Mouse (Mus musculus) ES-E14 (cell line): ENCODE data around the gene Ybey. TPM values are rescaled to one million over a fixed set of nuclear protein-coding genes. Genes with fewer than 3 reads are reported as not detected.

Experiments
- DNase-seq: peaks from one replicate; pipeline ENCODE4 v3.0.0-alpha.2; 2013; ENCODE audit warnings: low read depth, low spot score
- H3K27ac ChIP-seq: 2 replicates; pipeline ENCODE4 v1.5.1; 2012; ENCODE audit warnings: low read depth, mild to moderate bottlenecking, low read length, moderate library complexity, mixed read lengths; ENCODE audit not compliant: poor library complexity, insufficient read depth, severe bottlenecking
- H3K36me3 ChIP-seq: 2 replicates; pipeline ENCODE4 v1.6.1; 2012; ENCODE audit warnings: mild to moderate bottlenecking, low read length, moderate library complexity, mixed read lengths; ENCODE audit not compliant: control insufficient read depth, poor library complexity, insufficient read depth, severe bottlenecking
- H3K4me1 ChIP-seq, 2 experiments: fragments of 150-350 bp in 1 of 2; sonication (generic) in 1 of 2; 2 replicates each; pipeline ENCODE4 v1.6.1; 2012; ENCODE audit warnings: low read length in 2 of 2, mild to moderate bottlenecking in 1 of 2, mixed read lengths in 1 of 2; ENCODE audit not compliant: control insufficient read depth in 2 of 2, insufficient read depth in 2 of 2, poor library complexity in 1 of 2
- H3K4me3 ChIP-seq, 2 experiments: fragments of 150-350 bp in 1 of 2; sonication (generic) in 1 of 2; 2 replicates each; pipeline ENCODE4 v1.5.1; 2012; ENCODE audit warnings: low read length in 2 of 2, low read depth in 1 of 2, mild to moderate bottlenecking in 1 of 2, mixed read lengths in 1 of 2; ENCODE audit not compliant: insufficient read depth in 1 of 2, poor library complexity in 1 of 2, severe bottlenecking in 1 of 2
- H3K9ac ChIP-seq: 2 replicates; pipeline ENCODE4 v1.6.1; 2012; ENCODE audit warnings: low read depth, mild to moderate bottlenecking, low read length, mixed read lengths; ENCODE audit not compliant: poor library complexity, insufficient read depth, severe bottlenecking
- H3K9me3 ChIP-seq: fragments of 150-350 bp; sonication (generic); 2 replicates; pipeline ENCODE4 v1.6.1; 2012; ENCODE audit warnings: low read depth, mild to moderate bottlenecking, low read length; ENCODE audit not compliant: control insufficient read depth, insufficient read depth
- CHD2 ChIP-seq: IDR thresholded peaks from 2 replicates; pipeline ENCODE4 v1.6.1; 2014; ENCODE audit warnings: mild to moderate bottlenecking, low read depth, low read length, inconsistent platforms
- HCFC1 ChIP-seq: IDR thresholded peaks from 2 replicates; pipeline ENCODE4 v1.6.1; 2012; ENCODE audit warnings: low read length, inconsistent platforms, borderline replicate concordance; ENCODE audit not compliant: insufficient read depth
- MAFK ChIP-seq: IDR thresholded peaks from 2 replicates; pipeline ENCODE4 v1.6.1; 2014; ENCODE audit warnings: mild to moderate bottlenecking, low read depth, low read length, inconsistent platforms; ENCODE audit not compliant: insufficient read depth
- ZC3H11A ChIP-seq: IDR thresholded peaks from 2 replicates; pipeline ENCODE4 v1.6.1; 2012; ENCODE audit warnings: low read depth, mild to moderate bottlenecking, inconsistent platforms, low read length, borderline replicate concordance
- ZNF384 ChIP-seq: IDR thresholded peaks from 2 replicates; pipeline ENCODE4 v1.6.1; 2012; ENCODE audit warnings: low read depth, low read length, inconsistent platforms
- in situ Hi-C, 2 experiments: fragments of 600-800 bp; cut with MboI; formaldehyde crosslinking; loops; one replicate each; pipeline ENCODE4 v1.15.1; 2025; ENCODE audit warnings: low sequenced_read_pairs in 2 of 2, inconsistent platforms in 1 of 2; ENCODE audit not compliant: unreplicated experiment in 2 of 2
- total RNA-seq: library from RNA; depleted of rRNA; stranded (reverse); fragments of 300-350 nt; gene quantifications from 2 replicates; pipeline ENCODE4 v1.2.3, GENCODE M21; 2012

The Ybey gene
- total RNA-seq, 1 experiment, result 4.6 TPM

- H3K4me1 ChIP-seq, result no peaks in the 10 kb centered on the region; a peak in 1 of 4 replicates
- TF ChIP-seq ZC3H11A, result no peak
- no peak for TF ChIP-seq CHD2
- TF ChIP-seq ZNF384, result no peak
- TF ChIP-seq HCFC1, result no peak
- no peak for TF ChIP-seq MAFK
- in situ Hi-C loops, result no loop called here
- H3K9ac ChIP-seq, result peak overlapping the region; percentile 53; the same call in 1 of the 2 replicates
- H3K9me3 ChIP-seq, result no peaks in the 10 kb centered on the region
- no peaks in the 10 kb centered on the region for H3K36me3 ChIP-seq
- H3K4me3 ChIP-seq, result peak overlapping the region; percentile 53 to 59
- H3K27ac ChIP-seq, result no peak overlapping the region
- DNase-seq, result no peak
These were observed 6.2 kb downstream of the Ybey start for GRCm38 (mm10) chr10:76462721-76463120.

GRCm38 (mm10) chr10:76462312-76462711 lies 6.6 kb downstream of the Ybey start:
- Histone ChIP-seq H3K27ac (no peak overlapping the region), H3K36me3 (no peaks in the 10 kb centered on the region), H3K9ac (no peak overlapping the region), H3K4me3 (peak overlapping the region in 1 of 2 experiments; percentile 53; a peak in 2 of 4 replicates), H3K9me3 (no peaks in the 10 kb centered on the region), H3K4me1 (no peaks in the 10 kb centered on the region)
- in situ Hi-C loops, result no loop called here
- TF ChIP-seq HCFC1, result no peak
- TF ChIP-seq ZC3H11A, result no peak
- no peak for TF ChIP-seq MAFK
- TF ChIP-seq CHD2, result no peak
- no peak for TF ChIP-seq ZNF384
- DNase-seq, result no peak

- H3K27ac ChIP-seq, result no peak overlapping the region
- TF ChIP-seq HCFC1 (no peak), ZNF384 (no peak), MAFK (no peak), ZC3H11A (no peak)
- H3K4me3 ChIP-seq, result no peak overlapping the region
- no peak overlapping the region for H3K9ac ChIP-seq
- H3K4me1 ChIP-seq, result no peaks in the 10 kb centered on the region
- DNase-seq, result no peak
- no peaks in the 10 kb centered on the region for H3K9me3 ChIP-seq
- H3K36me3 ChIP-seq, result no peaks in the 10 kb centered on the region
- in situ Hi-C loops, result no loop called here
These were observed 7.7 kb downstream of the Ybey start for GRCm38 (mm10) chr10:76461255-76461654.

- H3K36me3 ChIP-seq, result no peaks in the 10 kb centered on the region
- peak; percentile 38 for DNase-seq
- in situ Hi-C loops, result no loop called here
- H3K9ac ChIP-seq, result no peak overlapping the region
- H3K9me3 ChIP-seq, result no peaks in the 10 kb centered on the region
- no peak for TF ChIP-seq MAFK
- TF ChIP-seq ZNF384, result no peak
- no peak for TF ChIP-seq HCFC1
- no peak for TF ChIP-seq ZC3H11A
- no peak for TF ChIP-seq CHD2
- H3K4me1 ChIP-seq, result no peaks in the 10 kb centered on the region; a peak in 1 of 4 replicates
- H3K27ac ChIP-seq, result no peak overlapping the region
- H3K4me3 ChIP-seq, result no peak overlapping the region
These were observed 13.6 kb downstream of the Ybey start for GRCm38 (mm10) chr10:76455289-76455688.

GRCm38 (mm10) chr10:76448851-76449250 lies 20.1 kb downstream of the Ybey start, which contains the start of gene 2610028H24Rik:
Gene 2610028H24Rik, plus strand, starts transcription at chr10:76449081.
- no peak within 1 kb of the TSS for H3K4me3 ChIP-seq
- H3K36me3 ChIP-seq, result no peaks in the 10 kb centered on the region
- no peak for DNase-seq
- peaks cover 0 to 3% of the 10 kb centered on the region in 2 experiments; a peak in 1 of 4 replicates for H3K4me1 ChIP-seq
- H3K27ac ChIP-seq, result no peak within 1 kb of the TSS
- H3K9ac ChIP-seq, result no peak within 1 kb of the TSS
- TF ChIP-seq ZNF384 (no peak), MAFK (no peak), ZC3H11A (no peak), CHD2 (no peak), HCFC1 (no peak)
- in situ Hi-C loops, result no loop called here
- H3K9me3 ChIP-seq, result no peaks in the 10 kb centered on the region
